ENCODE assay signal across 8 mouse cellular contexts in the genomic region with DNA sequence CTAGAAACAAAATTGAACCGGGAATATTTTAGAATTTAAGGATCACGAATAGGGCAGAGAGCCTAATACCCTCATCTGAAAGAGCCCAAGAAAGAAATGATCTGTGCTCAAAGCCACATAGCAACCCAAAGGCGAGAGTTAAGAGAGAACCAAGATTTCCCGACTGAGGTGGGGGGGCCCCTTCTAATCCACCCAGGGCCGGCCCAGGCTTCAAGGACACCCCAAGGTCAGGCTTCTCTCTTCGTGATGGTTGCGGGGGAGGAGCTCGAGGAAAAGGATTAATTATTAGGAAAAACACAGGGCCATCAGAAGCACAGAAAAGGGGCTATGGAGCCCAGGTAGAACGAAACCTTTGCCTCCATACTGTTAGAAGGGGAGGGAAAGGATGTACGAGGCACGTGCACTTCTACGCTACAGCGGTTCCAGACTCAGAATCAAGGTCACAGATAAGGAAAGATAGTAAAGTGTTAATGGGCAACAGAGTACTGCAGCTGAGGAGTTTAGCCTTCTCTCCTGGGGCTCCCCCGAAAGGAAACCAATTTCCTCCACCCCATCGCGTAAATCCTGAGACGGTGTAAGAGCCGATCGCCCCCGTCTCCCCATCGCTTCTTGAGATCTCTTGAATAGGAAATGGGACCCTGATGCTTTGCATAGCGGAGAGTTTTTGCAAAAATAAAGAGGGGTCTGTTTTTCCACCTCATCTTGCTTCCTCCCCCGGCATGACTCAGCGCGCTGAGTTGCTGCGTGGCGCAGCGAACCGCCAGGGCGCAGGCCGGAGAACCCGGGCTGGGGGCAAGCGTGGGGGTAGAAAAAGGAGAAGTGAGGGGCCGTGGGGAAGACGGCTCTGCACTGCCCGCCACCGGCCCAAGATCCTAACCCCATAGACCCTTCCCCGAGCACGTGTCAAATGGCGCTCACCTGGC. TPM values are rescaled to one million over a fixed set of nuclear protein-coding genes. Genes with fewer than 3 reads are reported as not detected.
A peak's percentile ranks its signal among the peaks of the same experiment; 100 is the strongest.
DNase-seq lines count a peak whose midpoint lies in the region; ATAC-seq and TF ChIP-seq lines count a peak whose summit lies in the region.

No protein-coding gene starts in this region.

- DNase-seq in heart, adult 11 months: peak; percentile 95
- DNase-seq in heart, postnatal 25 days (ENCODE audit: low spot score): no peak
- DNase-seq in MEL (ENCODE audit: low read depth, low spot score): no peak
- no peak for DNase-seq in liver, embryonic 11.5 days (ENCODE audit: low spot score)
- peak; percentile 62 to 72 for DNase-seq in spleen, postnatal 10 days (ENCODE audit: low spot score in 2 of 2)
- DNase-seq in left cerebral cortex, postnatal 14 days (ENCODE audit: low spot score in 2 of 2): no peak

- peaks cover 17 to 38% of the 10 kb centered on the region in 2 experiments for H3K4me1 ChIP-seq in MEL (ENCODE audit: control insufficient read depth in 1 of 2, insufficient read depth in 2 of 2, low read length in 2 of 2)
- H3K4me1 ChIP-seq in embryonic fibroblast, embryonic 13.5 days (ENCODE audit: control insufficient read depth, insufficient read depth, low read length): peaks cover 2% of the 10 kb centered on the region
- H3K4me1 ChIP-seq in hindbrain, embryonic 15.5 days (replicated peaks): peaks cover 40% of the 10 kb centered on the region
- H3K4me1 ChIP-seq in liver, embryonic 11.5 days (replicated peaks; ENCODE audit: control insufficient read depth, insufficient read depth, low read length): peaks cover 50% of the 10 kb centered on the region

- no peak for ATAC-seq in hindbrain, embryonic 15.5 days (ENCODE audit: low FRiP score, low read depth)
- no peak for ATAC-seq in liver, embryonic 11.5 days (replicated peaks; ENCODE audit: low FRiP score)

- H3K27me3 ChIP-seq in MEL (ENCODE audit: control insufficient read depth in 1 of 2, insufficient read depth in 2 of 2, low read length in 2 of 2): no peaks in the 10 kb centered on the region
- no peaks in the 10 kb centered on the region for H3K27me3 ChIP-seq in hindbrain, embryonic 15.5 days
- H3K27me3 ChIP-seq in liver, embryonic 11.5 days (replicated peaks; ENCODE audit: control insufficient read depth, insufficient read depth, low read length): no peaks in the 10 kb centered on the region

- no peak for TF ChIP-seq RAD21 in MEL (IDR thresholded peaks at IDR 0.05; ENCODE audit: low read depth, low read length)

- peak in 1 of 2 experiments; percentile 6; a peak in 1 of 4 replicates for TF ChIP-seq POLR2A in MEL (IDR thresholded peaks at IDR 0.05; ENCODE audit: control insufficient read depth in 1 of 2, insufficient read depth in 1 of 2, low read depth in 1 of 2, low read length in 2 of 2, poor library complexity in 1 of 2)
- peak; percentile 31; the same call in 1 of the 2 replicates for TF ChIP-seq POLR2A in embryonic fibroblast, embryonic 13.5 days (IDR thresholded peaks at IDR 0.05; ENCODE audit: low read depth, low read length)

- peaks cover 13 to 46% of the 10 kb centered on the region in 2 experiments for H3K36me3 ChIP-seq in MEL (ENCODE audit: control insufficient read depth in 1 of 2, insufficient read depth in 2 of 2, low read length in 2 of 2)
- H3K36me3 ChIP-seq in hindbrain, embryonic 15.5 days: peaks cover 26% of the 10 kb centered on the region
- peaks cover 30% of the 10 kb centered on the region for H3K36me3 ChIP-seq in liver, embryonic 11.5 days (ENCODE audit: control insufficient read depth, insufficient read depth, low read length)

- intact Hi-C loops in heart, postnatal 25 days (cut with DNase I): no loop called here
- intact Hi-C loops in left cerebral cortex, postnatal 14 days (cut with DNase I): loop anchor here (1.0 kb wide), 1 partner anchor 94 kb away; no protein-coding TSS in a partner anchor

- peak overlapping the region; percentile 94 for H3K27ac ChIP-seq in MEL (ENCODE audit: control insufficient read depth, low read depth, low read length)
- peak overlapping the region; percentile 88 for H3K27ac ChIP-seq in embryonic fibroblast, embryonic 13.5 days (ENCODE audit: insufficient read depth, low read length)
- peak overlapping the region; percentile 88 for H3K27ac ChIP-seq in hindbrain, embryonic 15.5 days (replicated peaks)
- peak overlapping the region; percentile 98 for H3K27ac ChIP-seq in liver, embryonic 11.5 days (ENCODE audit: low read depth, low read length)

- TF ChIP-seq EP300 in MEL (IDR thresholded peaks at IDR 0.05; ENCODE audit: low read depth in 1 of 2, low read length in 2 of 2): 0 out of 4 replicates have a peak, but pooled peaks of 1 of the 2 experiments have one; percentile 2

- peak overlapping the region; percentile 87 to 95 for H3K4me3 ChIP-seq in MEL (ENCODE audit: control insufficient read depth in 1 of 2, insufficient read depth in 1 of 2, low read depth in 2 of 2, low read length in 2 of 2)
- H3K4me3 ChIP-seq in embryonic fibroblast, embryonic 13.5 days (ENCODE audit: insufficient read depth, low read length): peak overlapping the region; percentile 71
- peak overlapping the region; percentile 69 for H3K4me3 ChIP-seq in hindbrain, embryonic 15.5 days
- peak overlapping the region; percentile 97 for H3K4me3 ChIP-seq in liver, embryonic 11.5 days (ENCODE audit: low read depth, low read length)

- under 1% methylated on average over 40 of the region's 40 CpGs for WGBS in hindbrain, embryonic 15.5 days
- WGBS in liver, embryonic 11.5 days: 0% methylated on average over 40 of the region's 40 CpGs

- TF ChIP-seq CTCF in MEL (IDR thresholded peaks at IDR 0.05 in 2 of 3, conservative IDR thresholded peaks at IDR 0.05 in 1 of 3; ENCODE audit: control insufficient read depth in 1 of 3, insufficient read depth in 1 of 3, low read depth in 2 of 3, low read length in 3 of 3, poor library complexity in 1 of 3, severe bottlenecking in 1 of 3): no peak
- TF ChIP-seq CTCF in embryonic fibroblast, embryonic 13.5 days (IDR thresholded peaks at IDR 0.05; ENCODE audit: borderline replicate concordance, insufficient read depth, low read length): no peak

- H3K79me2 ChIP-seq in MEL (ENCODE audit: control insufficient read depth, insufficient read depth, low read length, poor library complexity): peaks cover 35% of the 10 kb centered on the region

- peak overlapping the region; percentile 82 for H3K4me2 ChIP-seq in hindbrain, embryonic 15.5 days
- H3K4me2 ChIP-seq in liver, embryonic 11.5 days: peak overlapping the region; percentile 82

- no peaks in the 10 kb centered on the region for H3K9me3 ChIP-seq in MEL (replicated peaks; ENCODE audit: insufficient read depth, low read length)
- no peaks in the 10 kb centered on the region for H3K9me3 ChIP-seq in hindbrain, embryonic 15.5 days
- no peaks in the 10 kb centered on the region for H3K9me3 ChIP-seq in liver, embryonic 11.5 days (ENCODE audit: control insufficient read depth, low read length)

- peak overlapping the region; percentile 96 for H3K9ac ChIP-seq in MEL (ENCODE audit: control insufficient read depth, low read depth, low read length, poor library complexity, severe bottlenecking)
- H3K9ac ChIP-seq in hindbrain, embryonic 15.5 days: peak overlapping the region; percentile 76
- H3K9ac ChIP-seq in liver, embryonic 11.5 days (ENCODE audit: low read depth, low read length): peak overlapping the region; percentile 97

RNA-seq across cellular contexts. Expression of gene Fam57b, which starts 0.9 kb away (rescaled TPM):
- 10 to 100 TPM in 1 of 2 experiments, 1 to 10 TPM in 1; 8.9 to 10.4 TPM for total RNA-seq in heart, postnatal 25 days (2021)
- total RNA-seq in MEL (2012; rRNA removed): 1.7 TPM in 2 replicates
- polyA plus RNA-seq in MEL (2012; ENCODE audit: insufficient read depth in 1 of 2, insufficient read length in 2 of 2, low read depth in 1 of 2, low replicate concordance in 2 of 2, missing spikeins in 1 of 2): under 1 TPM in 1 of 2 experiments, not detected in 1; 0.50 TPM
- polyA plus RNA-seq in embryonic fibroblast, embryonic 13.5 days (2011; ENCODE audit: insufficient read length, low read depth, missing spikeins): 0.37 and 1.2 TPM in 2 replicates
- polyA plus RNA-seq in hindbrain, embryonic 15.5 days (2015; fragmentation: Nextera tagmentation; extraction: Ambion mirVana): 49.9 and 60.8 TPM in 2 replicates
- polyA plus RNA-seq in liver, embryonic 11.5 days (2014; fragmentation: Nextera tagmentation; extraction: Ambion mirVana): 0.21 TPM in 1 of 2 replicates, not detected in the other
- 100 to 1,000 TPM; 117 to 118 TPM for total RNA-seq in left cerebral cortex, postnatal 14 days (2021)

RNA-seq across cellular contexts. Expression of gene Ppp4c, which starts 6.1 kb away (rescaled TPM):
- 10 to 100 TPM; 32.7 to 33.1 TPM for total RNA-seq in heart, postnatal 25 days (2021)
- total RNA-seq in MEL (2012; rRNA removed): 255 and 257 TPM in 2 replicates
- polyA plus RNA-seq in MEL (2012; ENCODE audit: insufficient read depth in 1 of 2, insufficient read length in 2 of 2, low read depth in 1 of 2, low replicate concordance in 2 of 2, missing spikeins in 1 of 2): 100 to 1,000 TPM; 265 to 540 TPM
- 106 and 118 TPM in 2 replicates for polyA plus RNA-seq in embryonic fibroblast, embryonic 13.5 days (2011; ENCODE audit: insufficient read length, low read depth, missing spikeins)
- polyA plus RNA-seq in hindbrain, embryonic 15.5 days (2015; fragmentation: Nextera tagmentation; extraction: Ambion mirVana): 174 and 176 TPM in 2 replicates
- 266 and 269 TPM in 2 replicates for polyA plus RNA-seq in liver, embryonic 11.5 days (2014; fragmentation: Nextera tagmentation; extraction: Ambion mirVana)
- 10 to 100 TPM; 48.9 to 49.6 TPM for total RNA-seq in left cerebral cortex, postnatal 14 days (2021)

RNA-seq across cellular contexts. Expression of gene Tbx6, which starts 17.1 kb away (rescaled TPM):
- under 1 TPM; 0.34 to 0.70 TPM for total RNA-seq in heart, postnatal 25 days (2021)
- total RNA-seq in MEL (2012; rRNA removed): 0.12 and 0.13 TPM in 2 replicates
- polyA plus RNA-seq in MEL (2012; ENCODE audit: insufficient read depth in 1 of 2, insufficient read length in 2 of 2, low read depth in 1 of 2, low replicate concordance in 2 of 2, missing spikeins in 1 of 2): under 1 TPM in 1 of 2 experiments, not detected in 1; 0.15 TPM
- 0.49 TPM in 1 of 2 replicates, not detected in the other for polyA plus RNA-seq in embryonic fibroblast, embryonic 13.5 days (2011; ENCODE audit: insufficient read length, low read depth, missing spikeins)
- polyA plus RNA-seq in hindbrain, embryonic 15.5 days (2015; fragmentation: Nextera tagmentation; extraction: Ambion mirVana): 0.62 and 0.75 TPM in 2 replicates
- 0.22 and 0.55 TPM in 2 replicates for polyA plus RNA-seq in liver, embryonic 11.5 days (2014; fragmentation: Nextera tagmentation; extraction: Ambion mirVana)
- under 1 TPM; 0.51 to 0.92 TPM for total RNA-seq in left cerebral cortex, postnatal 14 days (2021)

RNA-seq across cellular contexts. Expression of gene Ypel3, which starts 21.6 kb away (rescaled TPM):
- total RNA-seq in heart, postnatal 25 days (2021): 10 to 100 TPM; 63.7 to 74.0 TPM
- 2.1 and 2.7 TPM in 2 replicates for total RNA-seq in MEL (2012; rRNA removed)
- polyA plus RNA-seq in MEL (2012; ENCODE audit: insufficient read depth in 1 of 2, insufficient read length in 2 of 2, low read depth in 1 of 2, low replicate concordance in 2 of 2, missing spikeins in 1 of 2): 10 to 100 TPM in 1 of 2 experiments, not detected in 1; 12.6 TPM
- polyA plus RNA-seq in embryonic fibroblast, embryonic 13.5 days (2011; ENCODE audit: insufficient read length, low read depth, missing spikeins): 58.8 and 62.2 TPM in 2 replicates
- polyA plus RNA-seq in hindbrain, embryonic 15.5 days (2015; fragmentation: Nextera tagmentation; extraction: Ambion mirVana): 191 and 203 TPM in 2 replicates
- polyA plus RNA-seq in liver, embryonic 11.5 days (2014; fragmentation: Nextera tagmentation; extraction: Ambion mirVana): 49.1 and 52.2 TPM in 2 replicates
- 100 to 1,000 TPM; 247 to 269 TPM for total RNA-seq in left cerebral cortex, postnatal 14 days (2021)

RNA-seq across cellular contexts. Expression of gene Gdpd3, which starts 32.3 kb away (rescaled TPM):
- 1 to 10 TPM; 1.6 to 2.1 TPM for total RNA-seq in heart, postnatal 25 days (2021)
- 12.6 and 12.7 TPM in 2 replicates for total RNA-seq in MEL (2012; rRNA removed)
- 10 to 100 TPM in 1 of 2 experiments, not detected in 1; 13.0 TPM for polyA plus RNA-seq in MEL (2012; ENCODE audit: insufficient read depth in 1 of 2, insufficient read length in 2 of 2, low read depth in 1 of 2, low replicate concordance in 2 of 2, missing spikeins in 1 of 2)
- 2.8 and 3.6 TPM in 2 replicates for polyA plus RNA-seq in embryonic fibroblast, embryonic 13.5 days (2011; ENCODE audit: insufficient read length, low read depth, missing spikeins)
- 1.5 TPM in 2 replicates for polyA plus RNA-seq in hindbrain, embryonic 15.5 days (2015; fragmentation: Nextera tagmentation; extraction: Ambion mirVana)
- polyA plus RNA-seq in liver, embryonic 11.5 days (2014; fragmentation: Nextera tagmentation; extraction: Ambion mirVana): 0.87 and 0.96 TPM in 2 replicates
- 1 to 10 TPM; 2.0 to 2.5 TPM for total RNA-seq in left cerebral cortex, postnatal 14 days (2021)

Comparison
In these comparisons a context has a peak if more than half of its experiments do, and no peak if none do; other contexts are left out.
1. DNase-seq: peak in heart, adult 11 months (single experiment) and spleen, postnatal 10 days (2 of 2); none in heart, postnatal 25 days (single experiment), MEL (single experiment), liver, embryonic 11.5 days (single experiment) and left cerebral cortex, postnatal 14 days (0 of 2).
2. RNA of gene Fam57b, which starts 0.9 kb away (polyA plus RNA-seq): 49.9 to 60.8 TPM in hindbrain, embryonic 15.5 days; 0.37 to 1.2 TPM in embryonic fibroblast, embryonic 13.5 days, 0.50 TPM in MEL and 0.21 TPM in liver, embryonic 11.5 days; every median in the first group is over 10 times any median in the second.
3. Peak in every context shown above with its lines, with median percentiles within 50 percentile points of each other: H3K27ac ChIP-seq, H3K4me3 ChIP-seq and H3K9ac ChIP-seq.